Mouse (Mus musculus) MN1 (cell line): ENCODE data around the gene Klhl22.

ENCODE experiments used
- DNase-seq: peaks from one replicate; pipeline ENCODE4 v3.0.0-alpha.2; 2016; ENCODE audit warnings: low spot score

The Klhl22 gene

GRCm38 (mm10) chr16:17757756-17758155, 1.7 kb upstream of the Klhl22 start:
- DNase-seq: no peak

GRCm38 (mm10) chr16:17758902-17759301, 516 bp upstream of the Klhl22 start:
- DNase-seq: no peak

- peak; percentile 52 for DNase-seq
Measured at GRCm38 (mm10) chr16:17759813-17760321, 449 bp downstream of the Klhl22 start.

- peak; percentile 53 for DNase-seq
Measured at GRCm38 (mm10) chr16:17760657-17761056, 1.2 kb downstream of the Klhl22 start.

GRCm38 (mm10) chr16:17761074-17761473, 1.7 kb downstream of the Klhl22 start:
- DNase-seq: peak; percentile 16

GRCm38 (mm10) chr16:17764108-17764511, 4.7 kb downstream of the Klhl22 start:
- no peak for DNase-seq

- DNase-seq: peak; percentile 40
Measured at GRCm38 (mm10) chr16:17768834-17769233, 9.4 kb downstream of the Klhl22 start.

- peak; percentile 30 for DNase-seq
Measured at GRCm38 (mm10) chr16:17771117-17771865, 11.9 kb downstream of the Klhl22 start.

GRCm38 (mm10) chr16:17776828-17777227, 17.4 kb downstream of the Klhl22 start:
- no peak for DNase-seq

- DNase-seq: no peak
Measured at GRCm38 (mm10) chr16:17778223-17778622, 18.8 kb downstream of the Klhl22 start.

- peak; percentile 53 for DNase-seq
Measured at GRCm38 (mm10) chr16:17779692-17780091, 20.3 kb downstream of the Klhl22 start.

- DNase-seq: peak; percentile 20
Measured at GRCm38 (mm10) chr16:17785337-17785736, 25.9 kb downstream of the Klhl22 start.

- no peak for DNase-seq
Measured at GRCm38 (mm10) chr16:17792728-17793127, 33.3 kb downstream of the Klhl22 start.

GRCm38 (mm10) chr16:17794047-17794446, 34.6 kb downstream of the Klhl22 start:
- DNase-seq: no peak

- no peak for DNase-seq
Measured at GRCm38 (mm10) chr16:17795643-17796042, 36.2 kb downstream of the Klhl22 start.

GRCm38 (mm10) chr16:17796519-17796918, 37.1 kb downstream of the Klhl22 start:
- no peak for DNase-seq

- DNase-seq: peak; percentile 65
Measured at GRCm38 (mm10) chr16:17796971-17797811, 37.8 kb downstream of the Klhl22 start, which contains the start of gene Scarf2. Gene Scarf2, plus strand, starts transcription at chr16:17797282.

GRCm38 (mm10) chr16:17797812-17798311, 38.4 kb downstream of the Klhl22 start:
- peak; percentile 63 for DNase-seq

GRCm38 (mm10) chr16:17798321-17799180, 39.1 kb downstream of the Klhl22 start:
- peak; percentile 76 for DNase-seq

- no peak for DNase-seq
Measured at GRCm38 (mm10) chr16:17799584-17799983, 40.2 kb downstream of the Klhl22 start.

GRCm38 (mm10) chr16:17801777-17802455, 42.5 kb downstream of the Klhl22 start:
- no peak for DNase-seq
